Mouse (Mus musculus): ENCODE measurements around the gene Prn. TPM values are rescaled to one million over a fixed set of nuclear protein-coding genes. Genes with fewer than 3 reads are reported as not detected.

Gene Prn
- total and polyA plus RNA-seq, 3 experiments: not detected

GRCm38 (mm10) chr2:131950598-131951095, 40.9 kb downstream of the Prn start, which contains the start of gene Prnd:
TSS of gene Prnd (plus strand) at chr2:131950861.
- Histone ChIP-seq H3K9me3 (replicated peaks; ENCODE audit: insufficient read depth, low read length) (no peaks in the 10 kb centered on the region), H3K4me1 (ENCODE audit: control insufficient read depth in 1 of 2, insufficient read depth in 2 of 2, low read length in 2 of 2) (peaks cover 0 to 3% of the 10 kb centered on the region in 2 experiments; a peak in 1 of 4 replicates), H3K36me3 (ENCODE audit: control insufficient read depth in 1 of 2, insufficient read depth in 2 of 2, low read length in 2 of 2) (no peaks in the 10 kb centered on the region; a peak in 1 of 4 replicates), H3K4me3 (ENCODE audit: control insufficient read depth in 1 of 2, insufficient read depth in 1 of 2, low read depth in 2 of 2, low read length in 2 of 2) (no peak within 1 kb of the TSS), H3K79me2 (ENCODE audit: control insufficient read depth, insufficient read depth, low read length, poor library complexity) (no peaks in the 10 kb centered on the region), H3K27ac (ENCODE audit: control insufficient read depth, low read depth, low read length) (no peak within 1 kb of the TSS), H3K27me3 (ENCODE audit: control insufficient read depth in 1 of 2, insufficient read depth in 2 of 2, low read length in 2 of 2) (no peaks in the 10 kb centered on the region), H3K9ac (ENCODE audit: control insufficient read depth, low read depth, low read length, poor library complexity, severe bottlenecking) (no peak within 1 kb of the TSS)
- DNase-seq (ENCODE audit: low read depth, low spot score): no peak
- TF ChIP-seq USF1 (IDR thresholded peaks at IDR 0.05; ENCODE audit: low read depth, low read length) (no peak), EP300 (IDR thresholded peaks at IDR 0.05; ENCODE audit: low read depth in 1 of 2, low read length in 2 of 2) (no peak), HCFC1 (IDR thresholded peaks at IDR 0.05; ENCODE audit: low read depth, low read length) (no peak), RAD21 (IDR thresholded peaks at IDR 0.05; ENCODE audit: low read depth, low read length) (no peak), RCOR1 (IDR thresholded peaks at IDR 0.05; ENCODE audit: low read depth, low read length) (no peak), MEF2A (IDR thresholded peaks at IDR 0.05; ENCODE audit: extremely low read depth, insufficient replicate concordance, low read depth, low read length, poor library complexity, severe bottlenecking) (no peak), GABPA (IDR thresholded peaks at IDR 0.05; ENCODE audit: low read depth, low read length) (no peak), CHD2 (IDR thresholded peaks at IDR 0.05; ENCODE audit: low read length) (no peak), POLR2AphosphoS2 (IDR thresholded peaks at IDR 0.05; ENCODE audit: low read length) (no peak)

- peaks cover 0 to 3% of the 10 kb centered on the region in 2 experiments; a peak in 1 of 4 replicates for H3K4me1 ChIP-seq (ENCODE audit: control insufficient read depth in 1 of 2, insufficient read depth in 2 of 2, low read length in 2 of 2)
- no peak overlapping the region for H3K27ac ChIP-seq (ENCODE audit: control insufficient read depth, low read depth, low read length)
- H3K79me2 ChIP-seq (ENCODE audit: control insufficient read depth, insufficient read depth, low read length, poor library complexity): no peaks in the 10 kb centered on the region
- no peaks in the 10 kb centered on the region for H3K27me3 ChIP-seq (ENCODE audit: control insufficient read depth in 1 of 2, insufficient read depth in 2 of 2, low read length in 2 of 2)
- no peak for DNase-seq (ENCODE audit: low read depth, low spot score)
- TF ChIP-seq SIN3A (IDR thresholded peaks at IDR 0.05; ENCODE audit: low read length): no peak
- TF ChIP-seq CHD2 (IDR thresholded peaks at IDR 0.05; ENCODE audit: low read length): no peak
- TF ChIP-seq RAD21 (IDR thresholded peaks at IDR 0.05; ENCODE audit: low read depth, low read length): no peak
- no peak for TF ChIP-seq ZMIZ1 (IDR thresholded peaks at IDR 0.05; ENCODE audit: low read depth, low read length)
- no peak for TF ChIP-seq CTCF (IDR thresholded peaks at IDR 0.05 in 2 of 3, conservative IDR thresholded peaks at IDR 0.05 in 1 of 3; ENCODE audit: control insufficient read depth in 1 of 3, insufficient read depth in 1 of 3, low read depth in 2 of 3, low read length in 3 of 3, poor library complexity in 1 of 3, severe bottlenecking in 1 of 3)
- TF ChIP-seq MXI1 (IDR thresholded peaks at IDR 0.05; ENCODE audit: low read depth, low read length): no peak
- no peak for TF ChIP-seq MYC (IDR thresholded peaks at IDR 0.05; ENCODE audit: low read depth, low read length)
- TF ChIP-seq CHD1 (IDR thresholded peaks at IDR 0.05; ENCODE audit: low read depth, low read length): no peak
- no peak for TF ChIP-seq POLR2AphosphoS2 (IDR thresholded peaks at IDR 0.05; ENCODE audit: low read length)
- TF ChIP-seq TCF12 (IDR thresholded peaks at IDR 0.05; ENCODE audit: low read depth, low read length): no peak
- TF ChIP-seq USF1 (IDR thresholded peaks at IDR 0.05; ENCODE audit: low read depth, low read length): no peak
- TF ChIP-seq KAT2A (conservative IDR thresholded peaks at IDR 0.05; ENCODE audit: low read depth, low read length): no peak
- no peak for TF ChIP-seq MAX (IDR thresholded peaks at IDR 0.05; ENCODE audit: low read length)
- TF ChIP-seq HCFC1 (IDR thresholded peaks at IDR 0.05; ENCODE audit: low read depth, low read length): no peak
- TF ChIP-seq EP300 (IDR thresholded peaks at IDR 0.05; ENCODE audit: low read depth in 1 of 2, low read length in 2 of 2): no peak
- TF ChIP-seq ELF1 (IDR thresholded peaks at IDR 0.05; ENCODE audit: low read depth, low read length): no peak
- TF ChIP-seq POLR2A (IDR thresholded peaks at IDR 0.05; ENCODE audit: control insufficient read depth in 1 of 2, insufficient read depth in 1 of 2, low read depth in 1 of 2, low read length in 2 of 2, poor library complexity in 1 of 2): no peak
- no peak for TF ChIP-seq MYB (IDR thresholded peaks at IDR 0.05; ENCODE audit: low read depth, low read length)
- no peak for TF ChIP-seq JUND (IDR thresholded peaks at IDR 0.05; ENCODE audit: low read depth, low read length)
- TF ChIP-seq ETS1 (IDR thresholded peaks at IDR 0.05; ENCODE audit: low read depth, low read length): no peak
- H3K4me3 ChIP-seq (ENCODE audit: control insufficient read depth in 1 of 2, insufficient read depth in 1 of 2, low read depth in 2 of 2, low read length in 2 of 2): no peak overlapping the region
- H3K36me3 ChIP-seq (ENCODE audit: control insufficient read depth in 1 of 2, insufficient read depth in 2 of 2, low read length in 2 of 2): peaks cover 0 to 2% of the 10 kb centered on the region in 2 experiments; a peak in 1 of 4 replicates
- no peak overlapping the region for H3K9ac ChIP-seq (ENCODE audit: control insufficient read depth, low read depth, low read length, poor library complexity, severe bottlenecking)
- no peaks in the 10 kb centered on the region for H3K9me3 ChIP-seq (replicated peaks; ENCODE audit: insufficient read depth, low read length)
Observed at GRCm38 (mm10) chr2:131952456-131952855, 42.7 kb downstream of the Prn start.
